Mouse (Mus musculus): ENCODE data around the gene Tekt4. TPM values are rescaled to one million over a fixed set of nuclear protein-coding genes. Genes with fewer than 3 reads are reported as not detected.
A peak's percentile ranks its signal among the peaks of the same experiment; 100 is the strongest.

The Tekt4 gene
- under 1 TPM in 1 of 2 experiments, not detected in 1; 0.26 TPM for total RNA-seq (2021)

- no peak for DNase-seq
Observed at GRCm38 (mm10) chr17:25454272-25454671, at the start of gene Tekt4. Tekt4 (plus strand) TSS chr17:25454615.

GRCm38 (mm10) chr17:25405224-25405895 lies 49.1 kb upstream of the Tekt4 start:
- DNase-seq, result peak; percentile 20

DNA sequence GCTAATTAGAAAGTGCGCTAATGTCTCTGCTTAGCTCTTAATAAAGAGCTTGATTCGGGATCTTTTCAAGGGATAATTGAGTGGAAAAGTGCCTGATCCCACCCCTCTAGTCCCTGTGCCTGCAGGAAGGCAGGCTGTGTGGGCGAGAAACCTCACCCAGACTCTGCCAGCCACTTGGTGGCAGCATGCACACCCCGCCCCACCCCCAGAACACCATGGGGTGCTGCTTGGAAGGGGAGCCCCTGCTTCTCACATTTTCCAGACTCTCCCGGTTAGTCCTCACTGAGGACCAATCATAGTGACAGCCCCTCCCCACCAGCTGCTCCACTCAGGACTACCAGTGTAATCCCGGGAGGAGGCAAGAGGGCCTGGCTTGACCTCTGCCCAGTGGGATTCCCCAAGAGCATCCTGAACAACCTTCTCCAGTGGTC lies 48.4 kb upstream of the Tekt4 start:
- no peak for DNase-seq

DNA sequence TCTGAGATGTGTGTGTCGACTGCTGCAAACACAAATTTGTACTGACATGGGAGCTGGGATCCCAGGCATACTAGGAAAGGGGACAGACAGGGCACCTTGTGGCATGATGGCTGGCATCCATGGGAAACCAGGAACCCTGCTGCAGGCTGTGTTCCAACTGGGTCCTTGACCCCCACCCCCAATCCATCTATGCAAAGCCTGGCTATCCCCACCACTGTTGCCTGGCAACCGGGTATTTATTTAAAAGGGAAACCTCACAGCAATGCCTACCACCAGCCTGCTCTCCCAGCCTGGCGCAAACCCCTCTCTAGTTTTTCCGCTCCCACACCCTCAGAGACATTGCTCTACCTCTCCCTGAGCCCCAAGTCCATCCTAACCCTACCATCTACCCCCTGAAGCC lies 47.1 kb upstream of the Tekt4 start:
- no peak for DNase-seq

DNA sequence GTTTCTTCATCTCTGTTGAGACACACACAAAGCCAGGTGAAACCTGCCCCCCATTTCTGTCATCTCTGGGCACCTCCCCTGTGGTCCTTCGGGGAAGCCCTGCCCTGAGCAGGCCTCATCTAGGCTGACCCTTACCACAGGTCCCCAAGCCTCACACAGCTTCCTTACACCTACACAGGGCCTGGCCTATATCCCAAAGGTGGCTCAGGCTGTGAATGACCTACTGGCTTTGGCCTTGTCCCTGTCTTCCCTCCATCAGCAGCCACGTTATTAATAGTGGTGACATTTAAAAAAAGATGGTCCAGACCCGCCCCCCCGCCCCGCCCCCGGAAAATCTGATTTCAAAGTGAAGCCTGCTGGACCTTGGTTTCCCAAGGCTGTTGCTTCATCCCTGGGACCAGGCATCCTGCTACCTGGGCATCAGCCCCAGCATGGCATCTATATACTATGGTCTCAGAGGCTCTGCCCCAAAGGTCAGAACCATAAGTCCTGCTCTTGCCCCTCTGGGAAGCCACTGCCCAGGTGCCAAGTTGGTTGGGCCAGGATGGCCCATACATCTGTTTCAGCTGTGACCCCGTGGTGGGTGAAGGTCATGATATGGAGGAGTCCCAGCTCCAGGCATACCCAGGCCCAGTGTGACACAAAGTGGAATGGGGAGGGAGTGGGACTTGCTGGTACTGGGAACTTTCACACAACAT lies 46.0 kb upstream of the Tekt4 start:
- DNase-seq, result no peak

- DNase-seq, result no peak
Observed at GRCm38 (mm10) chr17:25409621-25410020, 44.8 kb upstream of the Tekt4 start.

DNA sequence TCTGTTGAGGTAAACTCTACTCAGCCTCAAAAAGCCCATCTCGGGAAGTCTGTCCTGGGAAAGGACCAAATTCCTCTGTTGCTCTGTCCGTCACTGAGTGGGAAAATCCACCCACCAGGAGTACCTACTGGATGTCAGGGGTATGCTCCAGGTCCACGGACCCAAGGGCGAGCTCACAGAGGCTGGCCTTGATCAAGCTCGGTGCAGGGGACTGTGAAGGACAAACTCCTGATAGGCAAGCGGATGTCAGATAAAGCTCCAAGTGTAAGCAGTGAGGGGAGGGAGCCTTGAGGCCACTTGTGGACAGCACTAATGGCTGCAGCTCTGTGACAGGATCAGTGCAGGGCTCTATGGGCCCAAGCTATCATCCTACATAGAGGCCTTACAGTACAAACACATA lies 44.2 kb upstream of the Tekt4 start:
- no peak for DNase-seq

GRCm38 (mm10) chr17:25410786-25411185 lies 43.6 kb upstream of the Tekt4 start:
- no peak for DNase-seq

GRCm38 (mm10) chr17:25411251-25411650 lies 43.2 kb upstream of the Tekt4 start:
- DNase-seq, result no peak

- DNase-seq, result peak; percentile 75
Observed at GRCm38 (mm10) chr17:25414209-25414608, 40.2 kb upstream of the Tekt4 start.

- no peak for DNase-seq
Observed at GRCm38 (mm10) chr17:25414917-25415316, 39.5 kb upstream of the Tekt4 start.

DNA sequence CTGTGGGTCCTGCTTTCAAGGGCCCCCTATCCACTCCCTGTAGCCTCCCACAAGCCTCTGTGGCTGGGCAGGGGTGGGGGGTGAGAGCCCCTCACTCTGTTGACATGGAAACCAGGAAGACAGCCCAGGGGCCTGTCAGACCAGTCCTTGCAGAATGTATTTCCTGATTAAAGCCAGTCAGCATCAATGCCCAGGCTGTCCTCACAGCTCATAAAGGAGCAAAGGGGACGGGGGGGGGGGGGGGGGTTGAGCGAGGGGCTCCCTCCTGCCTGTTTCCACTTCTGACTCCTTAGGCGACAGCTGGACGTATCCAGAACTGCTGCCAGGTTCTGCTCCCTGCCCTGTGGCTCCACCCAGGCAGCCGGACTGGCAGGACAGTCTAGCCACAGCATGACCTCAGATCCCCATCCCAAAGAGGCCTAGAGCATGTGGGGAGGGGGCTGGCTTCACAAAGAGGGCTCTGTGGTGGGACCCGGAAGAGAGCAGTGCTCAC lies 38.9 kb upstream of the Tekt4 start:
- DNase-seq, result peak; percentile 41

DNA sequence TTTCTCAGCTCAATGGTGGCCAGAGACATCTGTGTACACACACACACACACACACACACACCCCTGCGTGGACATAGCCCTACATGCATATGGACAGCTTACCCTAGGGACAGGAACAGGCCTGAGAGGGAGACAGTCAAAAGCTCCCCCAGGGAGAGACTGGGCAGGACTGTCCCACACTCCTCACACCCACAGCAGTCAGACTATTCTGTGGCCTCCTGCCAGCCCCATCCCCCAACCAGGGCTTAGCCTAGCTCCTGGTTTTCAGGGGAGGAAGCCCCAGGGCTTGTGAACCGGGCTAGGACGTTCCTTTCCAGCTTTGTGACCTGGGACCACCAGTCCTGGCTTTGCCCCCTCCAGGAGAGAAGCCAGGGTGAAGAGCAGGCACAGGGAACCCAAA lies 38.2 kb upstream of the Tekt4 start:
- peak; percentile 69 for DNase-seq

- DNase-seq, result no peak
Observed at GRCm38 (mm10) chr17:25417990-25418389, 36.4 kb upstream of the Tekt4 start.

- no peak for DNase-seq
Observed at GRCm38 (mm10) chr17:25418926-25419325, 35.5 kb upstream of the Tekt4 start.

DNA sequence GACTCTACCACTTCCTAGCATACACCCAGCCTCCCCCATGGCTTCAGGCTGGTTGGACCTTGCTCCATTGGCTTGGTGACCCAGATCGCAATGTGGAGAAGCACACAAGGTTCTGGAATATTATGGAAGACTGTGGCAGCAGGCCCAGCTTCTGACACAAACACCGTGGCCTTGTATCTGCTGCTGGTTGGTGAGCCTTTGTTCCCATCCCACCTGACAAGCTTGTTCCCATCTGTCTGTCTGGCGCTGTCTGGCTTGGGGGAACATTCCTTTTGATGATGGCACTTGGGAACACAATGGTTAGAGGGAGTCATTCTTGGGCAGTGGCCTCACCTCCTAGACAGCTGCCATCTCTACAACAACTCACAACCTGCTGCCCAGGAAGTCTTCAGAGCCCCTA lies 33.4 kb upstream of the Tekt4 start:
- DNase-seq, result no peak

DNA sequence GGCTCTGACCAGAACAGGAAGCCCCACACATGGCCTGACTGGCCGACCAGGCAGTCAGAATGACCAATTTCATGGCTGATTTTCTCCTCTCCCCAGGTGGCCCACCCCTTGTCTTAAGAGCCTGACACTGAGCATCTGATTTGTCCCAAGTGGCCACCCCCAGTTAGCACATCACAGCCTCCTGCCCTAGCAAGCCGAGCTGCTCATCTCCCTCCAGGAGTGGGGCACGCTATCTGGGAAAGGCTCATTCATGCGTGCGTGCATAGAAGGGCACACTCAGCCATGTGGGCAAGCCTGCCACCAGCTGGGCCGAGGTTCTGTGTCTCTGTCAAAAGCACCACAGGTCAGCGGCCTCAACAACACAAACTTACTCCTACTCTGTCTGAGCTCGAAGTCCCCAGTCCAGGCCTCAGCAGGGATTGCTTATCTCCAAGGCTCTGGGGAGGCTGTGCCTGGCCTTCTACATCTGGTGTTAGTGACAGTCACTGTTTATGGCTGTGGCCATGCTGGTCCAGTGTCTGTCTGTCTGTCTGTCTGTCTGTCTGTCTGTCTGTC lies 29.8 kb upstream of the Tekt4 start:
- DNase-seq, result no peak

DNA sequence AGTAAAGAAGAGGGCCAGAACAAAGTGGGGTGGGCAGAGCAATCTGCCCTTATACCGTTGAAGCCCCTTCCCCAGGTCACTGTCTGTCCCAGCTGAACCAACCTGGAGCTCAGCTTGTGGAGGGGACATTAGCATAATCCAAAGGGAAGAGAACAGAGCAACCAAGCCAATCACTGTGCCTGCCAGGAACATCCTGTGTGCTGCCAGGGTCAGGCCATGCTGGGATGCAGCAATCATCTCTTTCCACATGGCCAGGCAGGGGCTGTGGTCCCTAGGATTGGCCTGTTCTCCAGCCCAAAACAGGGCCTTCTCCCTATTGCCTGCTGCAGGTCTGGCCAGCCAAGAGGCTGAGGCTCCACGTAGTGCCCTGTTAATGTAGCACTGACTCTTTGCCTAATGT lies 28.4 kb upstream of the Tekt4 start:
- DNase-seq, result no peak

GRCm38 (mm10) chr17:25427441-25427840 lies 27.0 kb upstream of the Tekt4 start:
- DNase-seq, result peak; percentile 85

GRCm38 (mm10) chr17:25429240-25429639 lies 25.2 kb upstream of the Tekt4 start:
- DNase-seq, result no peak

DNA sequence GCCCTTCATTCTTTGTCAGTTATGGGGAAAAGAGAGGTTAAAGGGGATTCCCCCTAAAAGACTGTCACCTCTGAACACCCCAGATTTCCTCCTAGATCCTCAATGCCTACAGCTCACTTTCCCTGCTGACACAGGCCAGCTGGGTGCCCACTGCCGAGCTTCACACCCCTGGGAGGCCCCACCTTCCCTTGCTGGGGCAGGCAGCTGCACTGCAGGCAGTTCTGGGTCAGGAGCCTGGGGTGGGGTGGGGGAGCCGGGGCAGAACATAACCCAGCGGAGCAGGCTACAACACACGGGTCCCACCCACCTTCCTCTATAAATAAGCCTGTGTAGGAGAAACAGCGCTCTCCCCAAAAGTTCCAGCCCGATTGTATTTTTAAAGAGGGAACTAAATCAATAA lies 24.5 kb upstream of the Tekt4 start:
- DNase-seq, result no peak

GRCm38 (mm10) chr17:25430534-25430933 lies 23.9 kb upstream of the Tekt4 start:
- no peak for DNase-seq

DNA sequence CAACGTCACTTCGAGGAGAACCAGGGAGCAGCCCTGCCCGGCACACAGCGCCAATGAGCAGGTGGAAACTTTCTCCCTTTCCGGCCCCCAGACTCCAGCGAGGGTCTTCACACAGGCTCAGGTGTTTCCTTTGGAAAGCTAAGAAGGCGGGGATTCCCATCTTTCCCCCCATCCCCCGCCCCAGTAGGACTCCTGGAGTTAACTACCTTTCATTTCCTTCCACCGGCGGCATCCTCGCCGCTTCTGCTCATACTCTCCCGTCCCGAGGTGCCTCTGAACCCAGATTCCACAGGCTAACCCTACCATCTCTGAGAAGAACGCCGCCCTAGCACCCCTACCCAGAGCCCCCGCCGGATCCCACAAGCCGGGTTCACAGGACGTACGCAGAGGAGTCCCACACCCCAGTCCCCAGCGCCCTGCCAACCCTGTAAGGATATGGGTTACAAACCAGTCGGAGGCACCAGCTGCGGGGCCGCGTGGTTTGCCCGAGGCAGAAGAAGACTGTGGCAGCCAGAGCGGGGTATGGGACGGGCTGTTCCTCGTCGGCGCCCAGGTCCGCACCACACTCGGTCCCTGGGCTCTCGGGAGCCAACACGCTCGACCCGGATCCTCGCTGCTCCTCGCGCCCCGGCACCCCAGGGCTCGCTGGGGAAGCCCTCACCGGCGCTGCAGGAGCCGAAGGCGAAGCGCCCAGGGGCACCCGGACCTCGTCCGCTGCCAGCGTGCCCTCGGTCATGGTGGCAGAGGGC lies 21.8 kb upstream of the Tekt4 start:
- DNase-seq, result peak; percentile 43

All from heart, postnatal 4 days (tissue).